32 mouse cellular contexts compared by ENCODE assay signal in the genomic region with DNA sequence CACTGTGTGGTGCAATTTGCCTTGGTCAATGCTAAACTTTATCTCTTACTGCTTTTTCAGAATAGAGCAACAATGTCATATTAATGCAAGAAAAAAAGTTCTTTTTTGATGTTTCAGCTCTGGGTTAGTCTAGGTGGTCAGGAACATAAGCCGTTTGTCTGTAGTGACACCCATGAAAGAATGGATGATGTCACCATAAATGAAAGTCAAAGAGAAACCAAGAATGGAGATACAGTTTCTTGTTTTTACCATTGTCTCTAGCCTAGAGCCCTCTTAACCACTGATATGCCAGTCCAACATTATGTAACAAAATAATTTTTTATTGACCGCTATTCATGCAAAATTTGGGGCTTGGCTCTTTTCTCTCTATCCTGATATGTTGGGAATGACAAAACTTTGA.
"Had no signal": no experiment of that assay in that cellular context is flagged by ENCODE, and none has a peak within 500 bp of the region (broad histone marks: within the 10 kb centered on the region; RNA-seq: fewer than 3 reads in every experiment).

No protein-coding gene starts in this region.

- H3K27ac ChIP-seq: heart, embryonic 10.5 days; heart, embryonic 13.5 days; heart, embryonic 15.5 days; hindbrain, embryonic 10.5 days; hindbrain, embryonic 12.5 days; hindbrain, embryonic 13.5 days; hindbrain, embryonic 14.5 days; hindbrain, embryonic 15.5 days; hindbrain, postnatal 0 days; intestine, embryonic 15.5 days; kidney, embryonic 15.5 days; kidney, postnatal 0 days; layer of hippocampus, adult 2 months; left cerebral cortex, adult 2 months had no signal

- H3K9ac ChIP-seq: heart, embryonic 12.5 days; heart, embryonic 13.5 days; heart, embryonic 15.5 days; hindbrain, embryonic 12.5 days; hindbrain, embryonic 13.5 days; hindbrain, embryonic 14.5 days; hindbrain, embryonic 15.5 days; intestine, embryonic 15.5 days; kidney, embryonic 15.5 days had no signal

- H3K4me1 ChIP-seq: heart, embryonic 10.5 days; heart, embryonic 12.5 days; heart, embryonic 13.5 days; heart, embryonic 15.5 days; hindbrain, embryonic 12.5 days; hindbrain, embryonic 15.5 days; intestine, embryonic 15.5 days; kidney, embryonic 15.5 days had no signal

- H3K9me3 ChIP-seq: heart, embryonic 10.5 days; heart, embryonic 12.5 days; heart, embryonic 13.5 days; heart, embryonic 15.5 days; hindbrain, embryonic 10.5 days; hindbrain, embryonic 12.5 days; hindbrain, embryonic 13.5 days; hindbrain, embryonic 15.5 days; intestine, embryonic 15.5 days; kidney, embryonic 15.5 days had no signal

- H3K36me3 ChIP-seq: heart, embryonic 10.5 days; heart, embryonic 12.5 days; heart, embryonic 13.5 days; heart, embryonic 15.5 days; hindbrain, embryonic 10.5 days; hindbrain, embryonic 12.5 days; hindbrain, embryonic 13.5 days; hindbrain, embryonic 15.5 days; intestine, embryonic 15.5 days; kidney, embryonic 15.5 days had no signal

- DNase-seq: heart, postnatal 10 days; heart, postnatal 14 days; heart, postnatal 36 days; heart, postnatal 4 days; kidney, adult 11 months; kidney, adult 18-20 months; kidney, adult 2 months; kidney, adult 8-10 months; kidney, adult 9 months; kidney, postnatal 10 days; kidney, postnatal 14 days; kidney, postnatal 25 days; kidney, postnatal 36 days; kidney, postnatal 4 days; layer of hippocampus, adult 9-11 months; layer of hippocampus, postnatal 36 days had no signal

- H3K4me2 ChIP-seq: heart, embryonic 11.5 days; heart, embryonic 12.5 days; heart, embryonic 13.5 days; heart, embryonic 15.5 days; hindbrain, embryonic 12.5 days; hindbrain, embryonic 13.5 days; hindbrain, embryonic 14.5 days; hindbrain, embryonic 15.5 days; intestine, embryonic 15.5 days; kidney, embryonic 15.5 days had no signal

- H3K4me3 ChIP-seq: heart, embryonic 10.5 days; heart, embryonic 12.5 days; heart, embryonic 13.5 days; heart, embryonic 15.5 days; hindbrain, embryonic 10.5 days; hindbrain, embryonic 12.5 days; hindbrain, embryonic 13.5 days; hindbrain, embryonic 15.5 days; intestine, embryonic 15.5 days; kidney, embryonic 15.5 days; layer of hippocampus, adult 2 months; left cerebral cortex, adult 2 months had no signal

- H3K27me3 ChIP-seq: heart, embryonic 12.5 days; heart, embryonic 13.5 days; heart, embryonic 15.5 days; hindbrain, embryonic 12.5 days; hindbrain, embryonic 13.5 days; hindbrain, embryonic 15.5 days; intestine, embryonic 15.5 days; kidney, embryonic 15.5 days had no signal
